Mouse (Mus musculus) gonadal fat pad, adult 2 months (tissue): ENCODE data around the gene Zmynd12. TPM values are rescaled to one million over a fixed set of nuclear protein-coding genes. Genes with fewer than 3 reads are reported as not detected.

Source experiments
- DNase-seq: peaks from one replicate; pipeline ENCODE4 v3.0.0-alpha.2; 2012; ENCODE audit warnings: low read depth
- polyA plus RNA-seq: library from polyadenylated mRNA; depleted of rRNA; stranded (reverse); fragments of >200 nt; gene quantifications from 2 replicates; pipeline ENCODE4 v1.2.3, GENCODE M21; 2012

The Zmynd12 gene
- polyA plus RNA-seq, 1 experiment, result 3.4 TPM

DNA sequence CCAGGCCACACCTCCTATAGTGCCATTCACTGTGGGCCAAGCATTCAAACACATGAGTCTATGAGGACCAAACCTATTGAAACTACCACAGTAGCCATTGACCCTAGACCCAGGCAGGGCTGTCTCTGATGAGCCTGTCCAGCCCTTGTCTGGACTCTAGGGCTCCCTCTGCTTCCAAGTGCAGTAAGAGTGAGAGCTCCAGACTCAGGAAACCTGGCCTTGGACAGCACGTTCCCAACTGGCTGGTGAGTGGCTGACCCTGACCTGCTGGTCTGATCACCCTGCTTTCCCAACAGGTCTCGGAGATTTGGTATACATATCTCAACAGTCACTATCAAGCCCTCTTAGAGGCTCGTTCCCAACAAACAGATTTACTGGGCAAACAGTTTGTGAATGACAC, 25.2 kb downstream of the Zmynd12 start:
- no peak for DNase-seq

DNA sequence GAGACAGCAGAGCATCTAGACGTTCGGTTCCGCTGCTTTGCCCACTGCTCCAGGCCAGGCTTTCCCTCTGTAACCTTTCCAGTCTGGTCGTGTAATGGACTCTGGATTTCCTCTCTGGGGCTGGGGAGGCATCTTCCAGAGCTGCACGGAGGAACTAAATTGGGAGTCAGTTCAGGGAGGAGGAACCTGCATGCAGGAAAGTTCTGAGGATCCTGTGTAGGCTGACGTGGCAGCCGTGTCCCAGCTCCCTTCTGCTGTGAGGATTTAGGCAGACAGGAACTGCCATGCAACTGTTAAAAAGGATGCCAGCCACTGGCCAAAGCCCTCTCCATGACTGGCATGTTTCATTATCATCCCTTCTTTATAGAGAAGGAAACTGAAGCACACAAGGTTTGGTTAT, 27.8 kb downstream of the Zmynd12 start:
- no peak for DNase-seq

DNA sequence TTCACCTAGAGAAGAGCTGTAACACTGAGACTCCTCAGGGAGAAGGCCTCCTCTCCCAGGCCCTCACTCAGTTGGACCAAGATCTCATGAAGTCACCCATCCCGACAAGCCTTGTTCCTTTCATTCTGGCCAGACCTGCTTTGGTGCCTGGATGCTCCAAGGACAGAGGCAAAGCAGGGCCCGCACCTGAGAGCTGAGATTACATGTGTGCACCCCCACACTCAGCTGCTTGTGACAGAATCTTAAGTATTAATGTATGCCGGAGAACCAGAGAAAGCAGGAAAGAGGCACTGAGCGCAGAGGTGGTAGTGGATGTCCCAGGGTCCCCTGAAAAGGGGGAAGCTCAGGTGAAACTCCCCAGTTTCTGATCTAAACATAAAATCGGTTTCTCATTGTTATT, 30.5 kb downstream of the Zmynd12 start:
- DNase-seq, result no peak

DNA sequence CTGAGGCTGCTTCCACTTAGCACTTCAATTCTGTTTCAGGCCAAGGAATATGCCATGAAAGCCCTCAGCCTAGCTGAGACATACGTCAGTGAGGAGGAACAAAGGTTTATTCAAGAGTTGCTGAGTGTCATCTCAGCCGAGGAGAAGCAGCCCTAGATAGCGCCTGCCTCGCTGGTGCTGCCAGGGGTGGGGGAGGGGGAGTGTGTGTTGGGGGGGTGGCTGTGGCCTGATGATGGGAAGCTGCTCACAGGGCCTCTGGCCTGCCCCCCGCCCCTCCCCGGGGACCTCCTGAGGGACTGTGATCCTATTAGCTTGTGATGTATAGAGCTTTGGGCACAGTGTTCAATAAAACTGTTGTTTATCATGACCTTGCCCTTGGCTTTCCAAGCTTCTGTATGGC, 30.9 kb downstream of the Zmynd12 start:
- no peak for DNase-seq

DNA sequence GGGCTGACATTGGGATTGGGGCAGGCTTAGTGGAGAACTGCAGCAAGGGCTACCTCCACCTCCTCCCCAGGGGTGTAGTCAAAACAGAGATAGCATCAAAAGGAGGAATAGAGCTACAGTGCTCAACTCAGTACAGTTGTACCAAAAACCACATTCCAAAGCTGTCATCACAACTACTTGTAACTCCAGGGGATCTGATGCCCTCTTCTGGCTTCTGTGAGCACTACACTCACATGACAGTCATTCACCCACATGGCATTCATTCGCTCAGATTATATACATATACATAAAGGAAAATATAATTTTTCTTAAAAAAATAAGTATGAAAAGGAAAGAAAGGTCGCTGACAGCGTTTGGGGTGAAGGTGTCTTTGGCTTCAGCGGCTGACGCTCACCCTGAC, 37.7 kb downstream of the Zmynd12 start:
- DNase-seq, result no peak

DNA sequence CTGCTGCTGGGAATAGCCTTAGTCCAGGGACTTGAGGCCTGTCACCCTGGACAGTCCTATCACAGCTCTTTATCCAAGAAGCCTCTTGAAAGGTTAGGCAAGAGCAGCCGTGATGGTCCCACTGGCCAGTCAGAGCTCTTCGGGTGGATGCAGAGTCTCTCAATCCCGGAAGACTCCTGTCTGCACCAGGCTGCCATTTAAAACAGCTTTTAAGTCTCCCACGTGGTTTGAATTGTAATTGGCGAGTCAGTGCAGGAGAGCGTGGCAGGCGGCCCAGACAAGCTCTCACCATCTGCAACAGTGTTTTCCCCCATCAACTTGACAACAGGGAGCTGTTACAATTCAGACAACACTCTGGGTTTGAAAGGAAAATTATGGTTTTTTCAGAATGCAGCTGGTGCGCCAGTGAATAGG, 38.1 kb downstream of the Zmynd12 start:
- DNase-seq, result no peak

DNA sequence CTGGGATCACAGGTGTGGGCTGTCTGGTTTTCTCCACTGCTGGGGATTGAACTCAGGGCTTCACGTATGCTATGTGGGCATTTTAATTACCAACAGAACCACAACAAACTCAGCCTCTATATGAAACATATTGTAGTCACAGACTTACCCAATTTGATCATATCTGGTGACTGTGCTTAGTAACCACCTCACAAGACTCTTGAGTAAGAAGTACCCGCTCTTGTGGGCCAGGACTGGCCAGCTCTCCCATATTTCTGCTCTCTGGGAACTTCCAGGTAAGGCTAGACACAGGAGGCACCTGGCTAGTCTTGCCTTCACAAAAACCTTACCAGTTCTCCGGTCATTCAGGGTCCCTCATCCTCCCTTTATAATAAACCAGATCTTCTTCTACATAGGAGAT, 39.8 kb downstream of the Zmynd12 start:
- no peak for DNase-seq

DNA sequence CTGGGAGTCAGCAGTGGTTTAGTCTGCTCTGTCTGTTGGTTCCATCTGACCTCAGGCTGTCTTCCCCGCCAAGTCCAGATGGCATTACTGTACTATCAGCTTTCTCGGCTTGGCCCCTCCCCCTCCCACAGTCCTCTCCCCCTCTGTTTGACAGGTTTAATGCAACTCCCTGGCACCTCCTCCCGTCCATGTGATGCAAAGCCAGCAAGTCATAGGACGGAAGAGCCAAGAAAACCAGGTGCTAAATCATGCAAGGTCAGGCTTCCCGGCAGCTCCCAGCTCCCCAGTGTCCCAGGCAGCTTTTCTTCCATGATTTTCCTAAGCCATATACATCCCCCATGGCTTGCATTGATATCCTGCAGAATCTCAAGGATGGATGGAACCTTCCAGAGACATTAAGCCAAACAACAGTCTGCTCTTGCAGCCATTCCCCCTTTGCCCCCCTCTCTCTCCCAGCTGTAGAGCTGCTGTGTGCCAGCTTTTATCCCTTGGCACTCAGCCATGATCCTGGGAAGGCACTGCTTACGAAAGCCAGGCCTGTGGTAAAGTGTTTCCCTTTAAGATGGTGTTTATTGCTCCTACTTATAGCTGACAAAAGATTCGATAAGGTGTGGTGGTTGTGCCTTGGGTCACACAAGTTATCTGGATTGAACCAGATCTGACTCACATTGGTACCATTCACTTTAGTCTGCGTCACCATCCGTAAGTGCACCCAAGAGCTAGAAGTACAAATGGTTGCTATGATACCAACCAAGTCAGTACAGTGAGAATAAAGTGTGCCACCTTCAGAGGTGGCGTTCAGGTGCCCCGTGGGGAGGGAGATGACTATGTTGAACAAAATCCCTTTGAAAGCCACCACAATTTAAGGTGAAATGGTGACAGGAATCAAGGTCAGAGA, 40.5 kb downstream of the Zmynd12 start:
- peak; percentile 69 for DNase-seq

DNA sequence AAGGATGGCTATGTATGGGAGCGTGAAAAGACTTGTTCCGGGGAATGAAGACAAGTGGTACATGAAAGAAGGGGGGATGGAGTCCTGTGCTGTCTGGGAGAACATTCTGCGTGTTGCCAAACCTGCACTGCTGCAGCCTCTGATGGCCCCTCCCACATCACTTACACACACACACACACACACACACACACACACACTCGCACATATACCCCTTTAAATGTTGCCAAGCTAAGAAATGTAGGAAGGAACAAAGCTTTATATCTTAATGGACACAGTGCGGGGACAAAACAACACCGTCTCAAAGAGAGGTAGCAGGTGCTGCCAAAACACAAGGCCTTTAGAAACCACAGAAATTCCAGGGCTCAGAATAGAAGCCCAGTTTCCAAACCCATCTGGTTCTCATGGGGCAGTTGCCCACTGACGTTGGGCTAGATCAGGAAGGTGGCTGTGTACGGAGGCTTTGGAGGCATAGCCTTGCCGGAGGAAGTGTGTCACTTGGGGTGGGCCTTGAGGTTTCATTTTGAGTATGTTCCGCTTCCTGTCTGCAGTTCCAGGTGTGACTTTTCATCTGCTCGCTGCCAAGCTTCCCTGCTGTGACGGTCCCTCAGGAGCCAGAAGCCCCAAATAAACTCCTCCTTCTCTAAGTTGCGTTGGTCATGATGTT, 41.3 kb downstream of the Zmynd12 start:
- DNase-seq, result no peak

DNA sequence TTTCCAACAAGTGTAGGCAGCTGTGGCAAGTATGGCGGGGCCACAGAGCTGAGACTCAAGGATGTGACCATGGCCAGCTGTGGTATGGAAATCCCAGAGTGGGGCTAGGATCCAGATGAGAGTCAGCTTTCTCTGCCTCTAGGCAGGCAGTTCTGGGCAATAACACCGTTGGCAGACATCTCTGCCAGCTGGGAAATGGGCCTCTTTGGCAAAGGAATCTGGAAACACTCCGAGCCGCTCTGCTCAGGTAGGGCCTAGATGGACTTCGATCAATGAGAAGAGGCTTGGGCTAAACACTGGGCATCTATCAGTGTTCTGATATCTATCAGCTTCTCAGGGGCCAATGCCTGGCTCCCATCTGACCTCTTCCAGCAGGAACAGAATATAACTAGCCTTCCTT, 43.2 kb downstream of the Zmynd12 start:
- no peak for DNase-seq

DNA sequence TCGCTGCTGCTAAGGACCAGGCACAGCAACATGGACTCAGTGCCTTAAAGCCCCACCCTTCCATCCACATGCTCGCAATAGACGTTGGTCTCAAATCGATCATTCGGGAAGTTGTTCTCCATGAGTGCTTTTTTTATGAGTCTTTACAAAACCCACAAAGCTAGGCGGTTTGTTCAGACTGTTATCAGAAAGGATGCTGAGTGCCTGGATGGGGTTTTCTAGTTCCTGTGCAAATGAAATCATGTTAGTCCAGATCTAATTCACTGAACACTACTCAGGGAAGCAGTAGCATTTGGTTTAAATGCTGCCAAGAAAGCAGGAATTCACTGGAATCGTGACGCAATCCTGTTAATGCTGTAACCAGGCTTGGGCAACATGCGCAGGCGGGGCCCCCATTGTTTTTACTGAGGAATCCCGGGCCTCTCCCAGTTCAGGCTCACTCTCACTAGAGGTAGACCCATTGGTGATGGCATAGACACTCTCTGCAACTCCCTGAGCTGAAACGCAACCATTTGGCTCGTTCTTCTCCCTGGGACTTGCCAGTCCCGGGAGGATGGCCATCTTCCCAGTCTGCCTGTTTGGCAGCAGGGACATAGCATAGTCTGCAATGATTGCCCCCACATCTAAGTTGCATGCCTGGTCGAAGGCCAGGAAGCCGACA, 45.2 kb downstream of the Zmynd12 start:
- DNase-seq, result peak; percentile 55

DNA sequence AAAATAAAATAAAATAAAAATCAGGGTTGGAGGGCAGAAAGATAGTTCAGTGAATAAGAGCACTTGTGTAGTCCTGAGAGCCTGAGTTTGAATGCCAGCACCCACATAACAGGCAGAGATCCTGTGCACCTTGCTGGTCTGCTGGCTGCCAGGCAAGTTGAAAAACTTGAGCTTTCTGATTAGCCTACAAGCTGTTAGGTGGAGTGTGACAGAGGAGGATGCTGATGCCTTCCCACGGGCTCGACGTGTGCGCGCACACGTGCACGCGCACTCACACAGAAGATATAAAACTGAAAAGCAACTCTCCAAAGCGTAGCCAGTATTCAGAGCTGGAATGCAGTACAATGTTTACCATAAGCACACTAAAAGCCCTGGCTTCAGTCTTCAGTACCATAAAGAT, 49.9 kb downstream of the Zmynd12 start:
- DNase-seq, result no peak

DNA sequence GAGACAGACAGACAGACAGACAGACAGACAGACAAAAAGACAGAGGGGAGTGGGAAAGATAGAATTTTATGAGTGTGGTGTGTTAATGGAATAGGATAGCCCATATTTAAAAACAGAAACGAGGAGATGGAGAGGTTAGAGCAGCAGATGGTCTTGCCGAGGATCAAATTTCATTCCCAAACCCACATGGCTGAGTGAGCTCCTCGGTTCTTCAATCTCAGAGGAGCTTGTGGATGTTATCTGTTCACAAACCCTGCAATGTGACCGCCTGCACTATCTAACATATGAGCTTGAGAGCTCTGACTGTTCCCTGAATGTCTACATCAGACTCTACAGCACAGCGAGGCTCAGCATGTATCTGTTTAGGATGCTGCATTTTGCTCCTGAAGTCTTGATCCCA, 50.5 kb downstream of the Zmynd12 start:
- no peak for DNase-seq

DNA sequence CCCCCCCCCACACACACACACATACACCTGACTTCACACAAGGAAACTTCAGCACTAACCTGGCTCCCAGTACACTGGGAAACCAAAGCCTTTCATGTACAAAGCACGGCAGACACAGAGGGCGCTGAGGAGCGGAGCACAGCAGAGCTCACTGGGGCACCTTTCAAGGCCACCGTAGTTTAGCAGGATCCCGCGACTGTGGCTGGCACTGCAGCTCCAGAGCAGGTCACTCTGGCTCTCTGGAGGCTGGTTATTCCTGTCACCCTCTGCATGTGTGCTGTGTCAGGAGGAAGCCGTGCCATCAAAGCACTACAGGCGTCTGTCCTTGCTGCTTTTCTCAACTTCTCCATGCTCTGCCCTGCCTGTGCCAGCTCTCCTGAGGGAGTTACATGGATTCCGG, 60.4 kb downstream of the Zmynd12 start:
- DNase-seq, result no peak

DNA sequence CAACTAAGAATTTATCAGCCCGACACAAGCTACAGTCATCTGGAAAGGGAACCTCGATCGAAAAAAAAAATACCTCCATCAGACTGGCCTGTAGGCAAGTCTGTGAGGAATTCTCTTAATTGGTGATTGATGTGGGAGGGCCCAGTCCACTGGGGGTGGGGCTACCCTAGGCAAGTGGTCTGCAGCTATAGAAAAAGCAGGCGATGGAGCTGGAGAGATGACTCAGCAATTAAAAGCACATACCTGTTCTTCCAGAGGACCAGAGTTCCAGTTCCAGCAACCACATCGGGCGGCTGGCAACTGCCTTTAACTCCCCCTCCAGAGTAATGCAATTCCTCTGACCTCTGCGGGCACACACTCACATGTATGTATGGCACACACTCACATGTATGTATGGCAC, 62.3 kb downstream of the Zmynd12 start:
- no peak for DNase-seq

DNA sequence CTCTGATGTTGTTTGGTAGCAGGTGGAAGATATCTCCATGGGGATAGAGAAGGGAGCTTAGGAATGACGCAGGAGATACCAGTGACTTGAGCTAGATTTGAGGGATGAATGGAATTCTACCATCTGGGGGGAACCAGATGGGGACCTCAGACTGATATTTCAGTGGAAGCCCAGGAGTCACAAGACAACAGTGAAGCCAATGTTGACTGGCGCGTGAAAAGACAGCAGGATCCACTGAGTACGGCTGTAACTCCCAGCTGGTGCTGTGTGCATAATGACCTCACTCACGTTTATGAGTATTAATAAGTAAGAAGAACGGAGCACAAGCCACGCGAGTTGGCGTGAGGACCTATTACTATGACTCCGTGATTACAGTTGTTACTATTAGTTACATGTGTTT, 67.1 kb downstream of the Zmynd12 start:
- DNase-seq, result no peak

DNA sequence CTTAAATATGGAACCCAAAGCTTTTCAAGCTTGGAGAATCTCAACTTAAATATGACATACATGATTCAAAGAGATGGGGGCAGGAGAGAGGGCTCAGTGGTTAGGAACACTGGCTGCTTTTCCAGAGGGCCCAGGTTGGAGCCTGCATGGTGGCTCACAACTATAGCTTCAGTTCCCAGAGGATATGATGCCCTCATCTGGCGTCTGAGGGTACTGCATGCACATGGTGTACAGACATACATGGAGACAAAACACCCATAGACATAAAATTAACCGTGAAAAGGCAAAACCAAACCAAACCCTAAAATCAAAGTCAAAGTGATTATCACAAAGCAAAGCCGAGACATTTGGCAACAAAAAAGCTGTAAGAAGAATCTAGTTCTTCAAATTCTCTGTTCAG, 68.2 kb downstream of the Zmynd12 start:
- DNase-seq, result no peak

DNA sequence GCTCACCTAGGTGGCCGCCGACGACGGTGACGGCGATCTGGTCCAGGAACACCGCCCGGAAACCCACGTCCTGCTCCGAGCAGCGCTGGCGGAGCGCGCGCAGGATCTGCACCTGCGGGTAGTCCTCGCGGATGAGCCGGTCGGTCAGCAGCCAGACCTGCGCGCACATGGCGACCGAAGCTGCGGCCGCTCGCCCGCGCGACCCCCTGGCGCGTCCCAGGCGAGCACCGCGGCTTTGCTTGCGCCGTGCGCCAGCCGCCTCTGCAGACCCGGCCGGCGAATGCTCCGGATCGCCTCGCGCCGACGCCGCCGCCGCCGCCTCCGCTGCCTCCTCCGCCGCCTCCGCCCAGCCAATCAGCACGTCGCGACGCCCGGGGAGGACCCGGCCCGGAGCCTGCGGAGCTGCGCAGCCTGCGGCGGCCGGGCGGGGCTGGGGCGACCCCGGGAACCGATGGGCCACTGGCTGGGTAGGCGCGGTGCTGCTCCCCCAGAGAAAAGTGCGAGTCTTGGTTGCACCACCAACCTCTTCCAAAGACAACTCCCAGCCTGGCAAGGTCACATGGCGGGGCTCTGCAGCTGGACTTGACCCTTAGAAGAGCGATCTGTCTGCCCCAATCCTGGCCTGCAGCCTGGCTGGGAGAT, 69.8 kb downstream of the Zmynd12 start, which contains the start of gene Rimkla:
Gene Rimkla (minus strand): TSS at position 338 of the 642 bp plus-strand sequence.
- DNase-seq, result no peak

DNA sequence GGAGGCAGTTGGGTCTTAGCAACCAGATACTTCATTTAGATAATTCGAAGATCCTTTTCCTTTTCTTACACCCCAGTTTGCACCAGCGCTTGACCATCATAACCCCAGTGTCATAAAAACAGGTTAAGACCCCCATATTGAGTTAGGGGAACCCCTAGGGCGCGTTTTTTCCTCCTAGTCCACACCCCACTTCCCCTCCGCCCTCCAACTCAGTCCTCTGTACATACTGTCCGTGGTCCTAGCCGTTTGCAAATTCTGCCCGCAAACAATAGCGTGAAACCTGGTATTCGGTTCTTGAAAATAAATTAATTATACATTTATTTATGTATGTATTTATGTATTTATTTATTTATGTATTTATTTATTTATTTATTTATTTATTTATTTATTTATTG, 70.3 kb downstream of the Zmynd12 start:
- no peak for DNase-seq

DNA sequence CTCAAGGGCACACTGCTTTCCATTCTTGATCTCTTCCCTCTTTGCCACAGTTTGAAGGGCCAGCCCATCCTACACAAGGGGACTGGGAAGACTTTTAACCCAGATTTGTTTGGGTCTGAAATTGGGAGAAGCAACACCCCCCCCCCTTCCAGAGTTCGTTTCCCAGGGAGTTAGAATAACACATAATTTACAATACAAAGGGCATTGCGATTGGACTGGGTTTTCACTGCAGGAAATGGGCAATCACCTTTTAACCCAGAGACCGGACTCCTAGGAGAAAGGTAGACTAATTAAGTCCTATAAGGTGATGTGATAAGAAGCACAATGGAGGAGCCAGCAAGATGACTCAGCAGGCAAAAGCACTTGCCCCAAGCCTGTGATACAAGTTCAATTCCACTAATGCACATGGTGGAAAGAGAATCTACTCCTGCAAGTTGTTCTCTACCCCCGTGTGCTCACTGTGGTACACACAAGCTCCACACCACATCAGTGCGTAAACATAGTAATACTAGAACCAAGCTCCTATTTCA, 75.8 kb downstream of the Zmynd12 start:
- DNase-seq, result no peak

DNA sequence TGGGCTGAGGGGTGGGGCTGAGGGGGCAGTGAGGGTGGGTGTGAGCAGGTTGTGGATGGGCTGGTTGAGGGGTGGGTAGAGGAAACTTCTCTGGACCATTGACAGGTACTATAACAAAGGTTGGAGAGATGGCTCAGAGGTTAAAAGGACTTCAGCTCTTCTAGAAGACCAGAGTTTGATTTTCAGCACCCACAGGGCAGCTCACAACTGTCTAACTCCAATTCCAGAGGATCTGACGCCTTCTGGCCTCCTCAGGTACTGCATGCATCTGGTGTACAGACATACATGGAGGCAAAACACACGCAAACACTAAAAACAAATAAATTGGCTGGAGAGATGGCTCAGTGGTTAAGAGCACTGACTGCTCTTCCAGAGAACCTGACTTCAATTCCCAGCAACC, 89.0 kb downstream of the Zmynd12 start:
- no peak for DNase-seq

DNA sequence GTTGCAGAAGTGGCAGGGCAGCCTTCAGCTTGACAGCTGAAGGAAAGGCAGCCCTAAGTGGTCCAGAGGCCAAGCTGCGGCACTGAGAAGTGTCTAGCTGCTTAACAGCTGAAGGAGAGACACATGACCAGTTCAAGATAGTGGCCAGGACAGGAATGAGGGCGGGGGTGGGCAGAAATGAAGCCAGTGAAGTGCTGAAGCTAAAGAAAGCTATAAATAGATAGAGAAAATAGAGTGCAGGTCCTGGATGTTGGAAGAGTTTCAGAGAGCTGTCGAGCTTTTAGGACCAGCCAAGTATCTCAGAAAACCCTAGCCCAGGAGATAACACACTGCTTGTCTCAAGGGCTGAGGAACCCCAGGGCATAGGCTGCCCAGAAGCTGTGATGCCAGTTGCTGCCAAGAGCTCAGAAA, 90.1 kb downstream of the Zmynd12 start:
- no peak for DNase-seq
